Mouse (Mus musculus): Measurements from ENCODE around the gene Agap1. TPM values are rescaled to one million over a fixed set of nuclear protein-coding genes. Genes with fewer than 3 reads are reported as not detected.

The Agap1 gene
- polyA plus RNA-seq, 1 experiment from 2014 or later: 42.6 TPM

GRCm38 (mm10) chr1:89812816-89813215, 358.2 kb downstream of the Agap1 start:
- Histone ChIP-seq H3K9me3 (replicated peaks) (no peaks in the 10 kb centered on the region), H3K4me3 (replicated peaks) (no peak overlapping the region), H3K4me2 (no peak overlapping the region), H3K9ac (replicated peaks) (no peak overlapping the region), H3K36me3 (0 out of 2 replicates have a peak, but pooled peaks cover 4% of the 10 kb centered on the region), H3K27ac (replicated peaks) (no peak overlapping the region), H3K27me3 (replicated peaks) (no peaks in the 10 kb centered on the region), H3K4me1 (peaks cover 13% of the 10 kb centered on the region)
- 95% methylated on average over 8 of the region's 8 CpGs for WGBS
- ATAC-seq (ENCODE audit: low FRiP score): no peak

DNA sequence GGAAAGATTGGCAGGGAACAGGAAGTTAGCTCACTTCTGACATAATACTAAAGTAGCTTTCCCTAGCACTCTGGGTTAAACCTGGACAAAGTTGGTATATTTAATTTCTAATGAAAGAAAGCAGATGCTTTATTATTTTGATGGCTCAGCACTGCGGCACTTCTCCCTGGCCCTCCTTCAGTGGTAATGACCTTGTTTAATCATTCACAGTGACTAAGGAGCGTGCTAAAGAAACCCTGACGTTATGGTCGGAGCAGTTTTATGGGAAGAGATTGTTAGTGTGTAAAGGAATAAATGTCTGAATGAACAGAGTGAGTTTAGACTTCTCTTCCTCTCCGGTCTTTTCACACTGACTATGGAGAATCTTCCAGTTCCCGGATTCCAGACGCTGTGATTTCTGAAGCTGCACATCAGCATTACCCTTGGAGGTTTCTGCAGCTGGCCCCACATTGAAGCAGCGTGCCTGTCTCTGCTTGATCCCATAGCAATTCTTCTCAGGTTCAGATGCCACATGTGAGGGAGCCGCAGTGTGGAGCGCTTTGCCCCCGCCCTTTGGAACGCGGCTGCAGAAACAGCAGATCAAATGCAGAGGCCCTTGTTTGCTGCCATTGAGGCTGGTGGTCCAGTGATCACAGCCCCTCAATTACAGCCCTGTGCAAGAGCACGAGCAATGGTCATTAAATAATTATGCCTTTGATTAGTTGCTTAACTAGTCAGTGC, 362.0 kb downstream of the Agap1 start:
- H3K4me2 ChIP-seq: no peak overlapping the region
- H3K27me3 ChIP-seq (replicated peaks): no peaks in the 10 kb centered on the region
- peak overlapping the region; percentile 33 for H3K27ac ChIP-seq (replicated peaks)
- H3K4me1 ChIP-seq: peaks cover 13% of the 10 kb centered on the region
- ATAC-seq (ENCODE audit: low FRiP score): peak; percentile 54; the same call in 1 of the 2 replicates
- 0 out of 2 replicates have a peak, but pooled peaks cover 4% of the 10 kb centered on the region for H3K36me3 ChIP-seq
- no peak overlapping the region for H3K4me3 ChIP-seq (replicated peaks)
- 13% methylated on average over 14 of the region's 14 CpGs for WGBS
- H3K9me3 ChIP-seq (replicated peaks): no peaks in the 10 kb centered on the region
- no peak overlapping the region for H3K9ac ChIP-seq (replicated peaks)

DNA sequence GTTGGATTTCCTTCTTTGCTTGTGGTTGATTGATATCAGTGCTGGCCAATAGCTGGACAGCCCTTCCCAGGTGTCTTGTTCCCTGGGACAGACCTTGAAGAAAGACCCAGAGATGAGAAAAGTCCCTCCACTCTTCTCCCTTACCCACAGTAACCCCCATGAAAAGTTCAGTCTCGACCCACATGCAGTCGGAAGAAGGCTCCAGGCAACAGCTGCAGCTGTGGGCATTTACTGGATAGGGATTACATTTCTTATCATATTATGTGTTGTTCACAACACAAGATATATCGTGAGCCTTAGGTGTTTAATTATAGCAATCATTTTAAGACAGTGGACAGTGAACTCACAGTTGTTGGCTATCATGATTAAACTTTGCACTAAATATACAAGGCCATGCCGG, 367.2 kb downstream of the Agap1 start:
- H3K36me3 ChIP-seq: no peaks in the 10 kb centered on the region
- no peaks in the 10 kb centered on the region for H3K27me3 ChIP-seq (replicated peaks)
- H3K4me3 ChIP-seq (replicated peaks): no peak overlapping the region
- no peak overlapping the region for H3K4me2 ChIP-seq
- ATAC-seq (ENCODE audit: low FRiP score): no peak
- WGBS: 88% methylated on average over 4 of the region's 4 CpGs
- peaks cover 17% of the 10 kb centered on the region for H3K4me1 ChIP-seq
- H3K9ac ChIP-seq (replicated peaks): no peak overlapping the region
- H3K27ac ChIP-seq (replicated peaks): no peak overlapping the region
- no peaks in the 10 kb centered on the region for H3K9me3 ChIP-seq (replicated peaks)

GRCm38 (mm10) chr1:89822431-89822830, 367.8 kb downstream of the Agap1 start:
- Histone ChIP-seq H3K27me3 (replicated peaks) (no peaks in the 10 kb centered on the region), H3K4me3 (replicated peaks) (no peak overlapping the region), H3K4me1 (peaks cover 13% of the 10 kb centered on the region), H3K9me3 (replicated peaks) (no peaks in the 10 kb centered on the region), H3K27ac (replicated peaks) (no peak overlapping the region), H3K9ac (replicated peaks) (no peak overlapping the region), H3K4me2 (no peak overlapping the region), H3K36me3 (no peaks in the 10 kb centered on the region)
- no peak for ATAC-seq (ENCODE audit: low FRiP score)
- 78% methylated on average over 3 of the region's 3 CpGs for WGBS

DNA sequence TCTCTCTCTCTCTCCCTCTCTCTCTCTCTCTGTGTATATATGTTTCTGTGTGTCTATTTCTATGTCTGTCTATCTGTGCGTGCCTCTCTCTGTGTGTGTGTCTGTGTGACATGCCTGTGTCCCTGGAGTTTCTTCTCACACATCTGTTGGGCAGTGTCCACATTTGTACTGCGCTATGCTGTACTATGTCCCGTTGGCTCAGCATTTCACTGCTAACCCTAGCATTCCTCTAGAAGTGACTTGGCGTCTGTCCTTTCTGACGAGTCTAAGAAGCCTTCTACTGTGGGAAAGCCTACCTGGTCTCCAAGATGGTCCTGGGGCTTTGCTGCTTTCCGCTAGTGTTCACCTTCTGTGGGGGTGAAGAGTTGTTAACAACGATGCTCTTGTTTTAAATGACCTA, 368.4 kb downstream of the Agap1 start:
- H3K4me1 ChIP-seq: peaks cover 11% of the 10 kb centered on the region
- H3K36me3 ChIP-seq: no peaks in the 10 kb centered on the region
- 84% methylated on average over 7 of the region's 7 CpGs for WGBS
- no peak overlapping the region for H3K9ac ChIP-seq (replicated peaks)
- H3K4me2 ChIP-seq: no peak overlapping the region
- ATAC-seq (ENCODE audit: low FRiP score): no peak
- no peak overlapping the region for H3K4me3 ChIP-seq (replicated peaks)
- no peaks in the 10 kb centered on the region for H3K9me3 ChIP-seq (replicated peaks)
- H3K27ac ChIP-seq (replicated peaks): no peak overlapping the region
- H3K27me3 ChIP-seq (replicated peaks): no peaks in the 10 kb centered on the region

DNA sequence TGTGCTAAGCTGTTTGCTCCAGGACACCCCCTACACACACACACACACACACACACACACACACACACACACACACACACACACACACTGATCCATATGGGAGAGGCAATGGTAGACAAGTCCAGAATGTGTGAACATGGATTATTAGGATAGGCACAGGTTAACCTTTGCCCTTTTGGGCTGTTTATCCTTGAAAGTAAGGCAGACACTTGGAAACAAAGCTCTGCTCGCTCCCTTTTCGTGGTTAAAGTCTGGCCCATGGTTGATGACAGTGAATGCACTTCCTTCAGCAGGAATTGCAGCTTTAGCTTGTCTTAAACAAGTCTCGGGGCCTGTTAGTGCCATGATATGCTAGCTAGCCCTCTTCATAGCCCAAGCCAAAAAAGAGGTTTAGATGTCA, 372.4 kb downstream of the Agap1 start:
- Histone ChIP-seq H3K27ac (replicated peaks) (no peak overlapping the region), H3K27me3 (replicated peaks) (no peaks in the 10 kb centered on the region), H3K9me3 (replicated peaks) (no peaks in the 10 kb centered on the region), H3K36me3 (no peaks in the 10 kb centered on the region), H3K4me1 (peaks cover 11% of the 10 kb centered on the region), H3K4me2 (no peak overlapping the region), H3K4me3 (replicated peaks) (no peak overlapping the region), H3K9ac (replicated peaks) (no peak overlapping the region)
- no peak for ATAC-seq (ENCODE audit: low FRiP score)
- 46% methylated on average over 3 of the region's 3 CpGs for WGBS

- no peak overlapping the region for H3K4me2 ChIP-seq
- H3K9me3 ChIP-seq (replicated peaks): no peaks in the 10 kb centered on the region
- WGBS: 63% methylated on average over 1 of the region's 1 CpGs
- peaks cover 9% of the 10 kb centered on the region; the same call in 1 of the 2 replicates for H3K36me3 ChIP-seq
- H3K27ac ChIP-seq (replicated peaks): no peak overlapping the region
- H3K27me3 ChIP-seq (replicated peaks): no peaks in the 10 kb centered on the region
- no peak overlapping the region for H3K4me3 ChIP-seq (replicated peaks)
- H3K4me1 ChIP-seq: no peaks in the 10 kb centered on the region
- no peak overlapping the region for H3K9ac ChIP-seq (replicated peaks)
- ATAC-seq (ENCODE audit: low FRiP score): no peak; the same call in 1 of the 2 replicates
Observed at GRCm38 (mm10) chr1:89831095-89831494, 376.5 kb downstream of the Agap1 start.

DNA sequence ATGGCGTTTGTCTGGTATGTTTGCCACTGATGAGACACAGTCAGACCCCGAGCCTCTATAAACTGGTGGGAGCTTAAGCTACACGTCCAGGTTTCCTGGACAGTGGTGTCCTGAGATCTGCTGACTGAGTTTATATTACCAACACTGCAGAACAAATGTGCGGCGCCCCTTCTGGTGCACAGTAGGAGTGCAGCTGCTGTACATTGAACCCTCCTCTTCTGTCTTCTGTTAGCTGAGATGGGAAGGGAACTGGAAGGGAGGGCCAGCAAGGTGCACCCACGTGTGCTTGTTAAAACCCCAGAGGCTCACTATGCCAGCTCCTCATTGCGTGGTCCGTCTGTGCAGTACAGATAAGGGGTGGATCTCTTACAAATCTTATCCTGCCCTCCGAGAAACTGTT, 389.5 kb downstream of the Agap1 start:
- no peak overlapping the region for H3K4me3 ChIP-seq (replicated peaks)
- H3K4me2 ChIP-seq: no peak overlapping the region
- ATAC-seq (ENCODE audit: low FRiP score): no peak
- H3K9me3 ChIP-seq (replicated peaks): no peaks in the 10 kb centered on the region
- H3K9ac ChIP-seq (replicated peaks): no peak overlapping the region
- H3K27me3 ChIP-seq (replicated peaks): 0 out of 2 replicates have a peak, but pooled peaks cover 2% of the 10 kb centered on the region
- WGBS: 80% methylated on average over 9 of the region's 9 CpGs
- H3K27ac ChIP-seq (replicated peaks): no peak overlapping the region
- peaks cover 35% of the 10 kb centered on the region for H3K4me1 ChIP-seq
- peaks cover 32% of the 10 kb centered on the region for H3K36me3 ChIP-seq

DNA sequence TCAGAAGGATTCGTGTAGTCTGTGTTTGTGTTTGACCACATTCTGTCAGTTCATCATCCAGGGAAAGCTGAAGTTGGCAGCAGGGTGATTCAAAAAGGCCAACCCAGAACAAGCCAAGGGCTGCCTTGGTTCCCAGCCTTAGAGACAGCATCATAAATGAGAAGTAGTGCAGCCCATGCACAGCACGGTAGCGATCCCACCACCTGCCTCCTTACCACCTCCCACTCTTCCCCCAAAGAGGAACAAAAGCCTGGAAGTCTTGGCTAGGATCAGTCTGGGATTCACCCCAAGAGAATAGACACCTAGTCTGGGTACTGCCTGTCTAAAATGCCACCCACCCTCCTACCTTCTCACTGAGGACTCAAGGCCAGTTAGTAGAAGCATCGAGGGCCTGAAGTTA, 390.9 kb downstream of the Agap1 start:
- H3K4me1 ChIP-seq: peaks cover 50% of the 10 kb centered on the region
- no peak overlapping the region for H3K4me3 ChIP-seq (replicated peaks)

GRCm38 (mm10) chr1:89846148-89846547, 391.5 kb downstream of the Agap1 start:
- ATAC-seq (ENCODE audit: low FRiP score): no peak
- 0 out of 2 replicates have a peak, but pooled peaks cover 2% of the 10 kb centered on the region for H3K27me3 ChIP-seq (replicated peaks)
- H3K9me3 ChIP-seq (replicated peaks): no peaks in the 10 kb centered on the region
- H3K4me2 ChIP-seq: no peak overlapping the region
- 31% methylated on average over 9 of the region's 9 CpGs for WGBS
- peaks cover 50% of the 10 kb centered on the region for H3K4me1 ChIP-seq
- H3K9ac ChIP-seq (replicated peaks): no peak overlapping the region
- H3K4me3 ChIP-seq (replicated peaks): no peak overlapping the region
- H3K27ac ChIP-seq (replicated peaks): no peak overlapping the region
- H3K36me3 ChIP-seq: peaks cover 18% of the 10 kb centered on the region

More for the DNA sequence above, 390.9 kb downstream of the Agap1 start:
- H3K4me2 ChIP-seq: no peak overlapping the region
- H3K9me3 ChIP-seq (replicated peaks): no peaks in the 10 kb centered on the region
- 71% methylated on average over 4 of the region's 4 CpGs for WGBS
- 0 out of 2 replicates have a peak, but pooled peaks cover 2% of the 10 kb centered on the region for H3K27me3 ChIP-seq (replicated peaks)
- no peak overlapping the region for H3K9ac ChIP-seq (replicated peaks)
- ATAC-seq (ENCODE audit: low FRiP score): no peak
- peaks cover 24% of the 10 kb centered on the region for H3K36me3 ChIP-seq
- no peak overlapping the region for H3K27ac ChIP-seq (replicated peaks)

- Histone ChIP-seq H3K9me3 (replicated peaks) (no peaks in the 10 kb centered on the region), H3K27ac (replicated peaks) (peak overlapping the region; percentile 6; the same call in 1 of the 2 replicates), H3K4me2 (peak overlapping the region; percentile 18; the same call in 1 of the 2 replicates), H3K9ac (replicated peaks) (no peak overlapping the region), H3K4me3 (replicated peaks) (no peak overlapping the region), H3K27me3 (replicated peaks) (0 out of 2 replicates have a peak, but pooled peaks cover 2% of the 10 kb centered on the region), H3K4me1 (peaks cover 50% of the 10 kb centered on the region), H3K36me3 (peaks cover 6% of the 10 kb centered on the region; the same call in 1 of the 2 replicates)
- peak; percentile 64 for ATAC-seq (ENCODE audit: low FRiP score)
- WGBS: 16% methylated on average over 17 of the region's 17 CpGs
Observed at GRCm38 (mm10) chr1:89848356-89849039, 393.9 kb downstream of the Agap1 start.

Data from neural tube, embryonic 15.5 days (tissue).